Mouse (Mus musculus): ENCODE data around the gene Enox1. TPM values are rescaled to one million over a fixed set of nuclear protein-coding genes. Genes with fewer than 3 reads are reported as not detected.

Gene Enox1
- total and polyA plus RNA-seq, 2 experiments from 2014 or later, result 29.1 to 42.7 TPM

- no peak overlapping the region for H3K4me3 ChIP-seq (ENCODE audit: low read length)
- DNase-seq (ENCODE audit: low spot score) (peak; percentile 79), ATAC-seq (no peak)
- no peak overlapping the region for H3K27ac ChIP-seq
- no peaks in the 10 kb centered on the region for H3K36me3 ChIP-seq (ENCODE audit: insufficient read depth, low read length)
- H3K4me2 ChIP-seq (ENCODE audit: low read depth, low read length), result no peak overlapping the region
- TF ChIP-seq CTCF (IDR thresholded peaks at IDR 0.05; ENCODE audit: low read depth), result no peak
- no peaks in the 10 kb centered on the region for H3K9me3 ChIP-seq (ENCODE audit: low read length)
- no peaks in the 10 kb centered on the region for H3K4me1 ChIP-seq (ENCODE audit: insufficient read depth, low read length)
- no peaks in the 10 kb centered on the region for H3K27me3 ChIP-seq (ENCODE audit: insufficient read depth, low read length)
- WGBS, result 36% methylated on average over 3 of the region's 3 CpGs
- H3K9ac ChIP-seq (replicated peaks; ENCODE audit: low read length), result no peak overlapping the region
Observed at GRCm38 (mm10) chr14:77309571-77309970, 153.0 kb downstream of the Enox1 start.

- H3K36me3 ChIP-seq (ENCODE audit: insufficient read depth, low read length), result no peaks in the 10 kb centered on the region
- H3K9ac ChIP-seq (replicated peaks; ENCODE audit: low read length), result no peak overlapping the region
- no peak for TF ChIP-seq CTCF (IDR thresholded peaks at IDR 0.05; ENCODE audit: low read depth)
- ATAC-seq (no peak), DNase-seq (ENCODE audit: low spot score) (no peak)
- H3K27me3 ChIP-seq (ENCODE audit: insufficient read depth, low read length), result no peaks in the 10 kb centered on the region
- H3K27ac ChIP-seq, result no peak overlapping the region
- no peak overlapping the region for H3K4me2 ChIP-seq (ENCODE audit: low read depth, low read length)
- H3K9me3 ChIP-seq (ENCODE audit: low read length), result no peaks in the 10 kb centered on the region
- no peaks in the 10 kb centered on the region for H3K4me1 ChIP-seq (ENCODE audit: insufficient read depth, low read length)
- WGBS, result 70% methylated on average over 6 of the region's 6 CpGs
- H3K4me3 ChIP-seq (ENCODE audit: low read length), result no peak overlapping the region
Observed at GRCm38 (mm10) chr14:77311456-77311855, 154.9 kb downstream of the Enox1 start.

GRCm38 (mm10) chr14:77319396-77319795 is 162.8 kb downstream of the Enox1 start:
- no peak for TF ChIP-seq CTCF (IDR thresholded peaks at IDR 0.05; ENCODE audit: low read depth)
- DNase-seq (ENCODE audit: low spot score) (no peak), ATAC-seq (no peak)
- H3K9ac ChIP-seq (replicated peaks; ENCODE audit: low read length), result no peak overlapping the region
- H3K4me1 ChIP-seq (ENCODE audit: insufficient read depth, low read length), result no peaks in the 10 kb centered on the region
- H3K9me3 ChIP-seq (ENCODE audit: low read length), result no peaks in the 10 kb centered on the region
- no peak overlapping the region for H3K27ac ChIP-seq
- H3K36me3 ChIP-seq (ENCODE audit: insufficient read depth, low read length), result no peaks in the 10 kb centered on the region
- no peak overlapping the region for H3K4me3 ChIP-seq (ENCODE audit: low read length)
- H3K27me3 ChIP-seq (ENCODE audit: insufficient read depth, low read length), result no peaks in the 10 kb centered on the region
- WGBS, result 90% methylated on average over 7 of the region's 7 CpGs
- H3K4me2 ChIP-seq (ENCODE audit: low read depth, low read length), result no peak overlapping the region

- DNase-seq (ENCODE audit: low spot score), result no peak
- 85% methylated on average over 2 of the region's 2 CpGs for WGBS
- Histone ChIP-seq H3K4me2 (ENCODE audit: low read depth, low read length) (no peak overlapping the region), H3K9me3 (ENCODE audit: low read length) (no peaks in the 10 kb centered on the region), H3K4me3 (ENCODE audit: low read length) (no peak overlapping the region), H3K27ac (no peak overlapping the region), H3K36me3 (ENCODE audit: insufficient read depth, low read length) (no peaks in the 10 kb centered on the region), H3K9ac (replicated peaks; ENCODE audit: low read length) (no peak overlapping the region), H3K4me1 (ENCODE audit: insufficient read depth, low read length) (no peaks in the 10 kb centered on the region), H3K27me3 (ENCODE audit: insufficient read depth, low read length) (no peaks in the 10 kb centered on the region)
- ATAC-seq, result no peak
- TF ChIP-seq CTCF (IDR thresholded peaks at IDR 0.05; ENCODE audit: low read depth), result no peak
Observed at GRCm38 (mm10) chr14:77324348-77324747, 167.8 kb downstream of the Enox1 start.

- H3K4me1 ChIP-seq (ENCODE audit: insufficient read depth, low read length), result no peaks in the 10 kb centered on the region
- H3K4me2 ChIP-seq (ENCODE audit: low read depth, low read length), result no peak overlapping the region
- H3K36me3 ChIP-seq (ENCODE audit: insufficient read depth, low read length), result no peaks in the 10 kb centered on the region
- TF ChIP-seq CTCF (IDR thresholded peaks at IDR 0.05; ENCODE audit: low read depth), result no peak
- DNase-seq (ENCODE audit: low spot score) (no peak), ATAC-seq (no peak)
- H3K4me3 ChIP-seq (ENCODE audit: low read length), result no peak overlapping the region
- no peak overlapping the region for H3K27ac ChIP-seq
- 76% methylated on average over 3 of the region's 3 CpGs for WGBS
- H3K9me3 ChIP-seq (ENCODE audit: low read length), result no peaks in the 10 kb centered on the region
- no peaks in the 10 kb centered on the region for H3K27me3 ChIP-seq (ENCODE audit: insufficient read depth, low read length)
- no peak overlapping the region for H3K9ac ChIP-seq (replicated peaks; ENCODE audit: low read length)
Observed at GRCm38 (mm10) chr14:77327693-77328092, 171.1 kb downstream of the Enox1 start.

- no peak overlapping the region for H3K4me2 ChIP-seq (ENCODE audit: low read depth, low read length)
- no peak overlapping the region for H3K9ac ChIP-seq (replicated peaks; ENCODE audit: low read length)
- DNase-seq (ENCODE audit: low spot score) (no peak), ATAC-seq (no peak)
- no peaks in the 10 kb centered on the region for H3K9me3 ChIP-seq (ENCODE audit: low read length)
- no peaks in the 10 kb centered on the region for H3K36me3 ChIP-seq (ENCODE audit: insufficient read depth, low read length)
- H3K27me3 ChIP-seq (ENCODE audit: insufficient read depth, low read length), result no peaks in the 10 kb centered on the region
- TF ChIP-seq CTCF (IDR thresholded peaks at IDR 0.05; ENCODE audit: low read depth), result no peak
- H3K4me1 ChIP-seq (ENCODE audit: insufficient read depth, low read length), result no peaks in the 10 kb centered on the region
- H3K27ac ChIP-seq, result no peak overlapping the region
- H3K4me3 ChIP-seq (ENCODE audit: low read length), result no peak overlapping the region
Observed at GRCm38 (mm10) chr14:77329791-77330190, 173.2 kb downstream of the Enox1 start.

- Histone ChIP-seq H3K9ac (replicated peaks; ENCODE audit: low read length) (no peak overlapping the region), H3K4me3 (ENCODE audit: low read length) (no peak overlapping the region), H3K9me3 (ENCODE audit: low read length) (no peaks in the 10 kb centered on the region), H3K4me1 (ENCODE audit: insufficient read depth, low read length) (no peaks in the 10 kb centered on the region), H3K27ac (no peak overlapping the region), H3K4me2 (ENCODE audit: low read depth, low read length) (no peak overlapping the region), H3K36me3 (ENCODE audit: insufficient read depth, low read length) (no peaks in the 10 kb centered on the region), H3K27me3 (ENCODE audit: insufficient read depth, low read length) (no peaks in the 10 kb centered on the region)
- 53% methylated on average over 11 of the region's 11 CpGs for WGBS
- DNase-seq (ENCODE audit: low spot score) (no peak), ATAC-seq (peak; percentile 43; the same call in 1 of the 2 replicates)
- TF ChIP-seq CTCF (IDR thresholded peaks at IDR 0.05; ENCODE audit: low read depth), result no peak
Observed at GRCm38 (mm10) chr14:77343662-77344340, 187.2 kb downstream of the Enox1 start.

Measured in hindbrain, postnatal 0 days (tissue).